Mouse (Mus musculus): ENCODE results near the gene Ankrd33b. TPM values are rescaled to one million over a fixed set of nuclear protein-coding genes. Genes with fewer than 3 reads are reported as not detected.

Gene Ankrd33b
- polyA plus RNA-seq, 1 experiment = 3.7 TPM

GRCm38 (mm10) chr15:31343602-31344001 lies 23.9 kb downstream of the Ankrd33b start:
- no peak for DNase-seq (ENCODE audit: low read depth in 1 of 2, low spot score in 2 of 2)
- peaks cover 3% of the 10 kb centered on the region; the same call in 1 of the 2 replicates for H3K4me1 ChIP-seq (ENCODE audit: control insufficient read depth, insufficient read depth, insufficient read length)
- 77% methylated on average over 6 of the region's 6 CpGs for WGBS
- no peak overlapping the region for H3K4me3 ChIP-seq (ENCODE audit: extremely low read depth, insufficient read depth, insufficient read length)
- H3K27me3 ChIP-seq (ENCODE audit: control insufficient read depth, insufficient read depth, low read length) = no peaks in the 10 kb centered on the region
- H3K27ac ChIP-seq (ENCODE audit: insufficient read depth, low read length) = no peak overlapping the region
- H3K36me3 ChIP-seq (ENCODE audit: control insufficient read depth, insufficient read depth, low read length) = no peaks in the 10 kb centered on the region
- TF ChIP-seq CTCF (IDR thresholded peaks at IDR 0.05; ENCODE audit: extremely low read depth, insufficient read depth, insufficient read length, insufficient replicate concordance) (no peak), POLR2A (IDR thresholded peaks at IDR 0.05; ENCODE audit: low read depth, low read length) (no peak)

- DNase-seq (ENCODE audit: low read depth in 1 of 2, low spot score in 2 of 2) = no peak
- Histone ChIP-seq H3K36me3 (ENCODE audit: control insufficient read depth, insufficient read depth, low read length) (no peaks in the 10 kb centered on the region), H3K27ac (ENCODE audit: insufficient read depth, low read length) (no peak overlapping the region), H3K4me3 (ENCODE audit: extremely low read depth, insufficient read depth, insufficient read length) (no peak overlapping the region), H3K27me3 (ENCODE audit: control insufficient read depth, insufficient read depth, low read length) (no peaks in the 10 kb centered on the region), H3K4me1 (ENCODE audit: control insufficient read depth, insufficient read depth, insufficient read length) (peaks cover 8% of the 10 kb centered on the region; the same call in 1 of the 2 replicates)
- TF ChIP-seq POLR2A (IDR thresholded peaks at IDR 0.05; ENCODE audit: low read depth, low read length) (no peak), CTCF (IDR thresholded peaks at IDR 0.05; ENCODE audit: extremely low read depth, insufficient read depth, insufficient read length, insufficient replicate concordance) (no peak)
- 75% methylated on average over 8 of the region's 8 CpGs for WGBS
Observed at GRCm38 (mm10) chr15:31342496-31342901, 25.0 kb downstream of the Ankrd33b start.

GRCm38 (mm10) chr15:31342001-31342400 lies 25.5 kb downstream of the Ankrd33b start:
- Histone ChIP-seq H3K36me3 (ENCODE audit: control insufficient read depth, insufficient read depth, low read length) (no peaks in the 10 kb centered on the region), H3K4me3 (ENCODE audit: extremely low read depth, insufficient read depth, insufficient read length) (no peak overlapping the region), H3K27me3 (ENCODE audit: control insufficient read depth, insufficient read depth, low read length) (no peaks in the 10 kb centered on the region), H3K27ac (ENCODE audit: insufficient read depth, low read length) (no peak overlapping the region), H3K4me1 (ENCODE audit: control insufficient read depth, insufficient read depth, insufficient read length) (peaks cover 9% of the 10 kb centered on the region; the same call in 1 of the 2 replicates)
- 68% methylated on average over 1 of the region's 1 CpGs for WGBS
- no peak for DNase-seq (ENCODE audit: low read depth in 1 of 2, low spot score in 2 of 2)
- TF ChIP-seq CTCF (IDR thresholded peaks at IDR 0.05; ENCODE audit: extremely low read depth, insufficient read depth, insufficient read length, insufficient replicate concordance) = no peak
- TF ChIP-seq POLR2A (IDR thresholded peaks at IDR 0.05; ENCODE audit: low read depth, low read length) = no peak

- Histone ChIP-seq H3K27me3 (ENCODE audit: control insufficient read depth, insufficient read depth, low read length) (no peaks in the 10 kb centered on the region), H3K27ac (ENCODE audit: insufficient read depth, low read length) (no peak overlapping the region), H3K36me3 (ENCODE audit: control insufficient read depth, insufficient read depth, low read length) (no peaks in the 10 kb centered on the region), H3K4me1 (ENCODE audit: control insufficient read depth, insufficient read depth, insufficient read length) (peaks cover 9% of the 10 kb centered on the region; the same call in 1 of the 2 replicates), H3K4me3 (ENCODE audit: extremely low read depth, insufficient read depth, insufficient read length) (no peak overlapping the region)
- WGBS = 63% methylated on average over 10 of the region's 10 CpGs
- TF ChIP-seq POLR2A (IDR thresholded peaks at IDR 0.05; ENCODE audit: low read depth, low read length) (no peak), CTCF (IDR thresholded peaks at IDR 0.05; ENCODE audit: extremely low read depth, insufficient read depth, insufficient read length, insufficient replicate concordance) (no peak)
- DNase-seq (ENCODE audit: low read depth in 1 of 2, low spot score in 2 of 2) = peak in 1 of 2 experiments; percentile 37
Observed at GRCm38 (mm10) chr15:31338656-31339291, 28.8 kb downstream of the Ankrd33b start.

GRCm38 (mm10) chr15:31337983-31338382 lies 29.5 kb downstream of the Ankrd33b start:
- Histone ChIP-seq H3K36me3 (ENCODE audit: control insufficient read depth, insufficient read depth, low read length) (no peaks in the 10 kb centered on the region), H3K27ac (ENCODE audit: insufficient read depth, low read length) (no peak overlapping the region), H3K4me1 (ENCODE audit: control insufficient read depth, insufficient read depth, insufficient read length) (peaks cover 11% of the 10 kb centered on the region; the same call in 1 of the 2 replicates), H3K4me3 (ENCODE audit: extremely low read depth, insufficient read depth, insufficient read length) (no peak overlapping the region), H3K27me3 (ENCODE audit: control insufficient read depth, insufficient read depth, low read length) (no peaks in the 10 kb centered on the region)
- TF ChIP-seq CTCF (IDR thresholded peaks at IDR 0.05; ENCODE audit: extremely low read depth, insufficient read depth, insufficient read length, insufficient replicate concordance) (no peak), POLR2A (IDR thresholded peaks at IDR 0.05; ENCODE audit: low read depth, low read length) (no peak)
- no peak for DNase-seq (ENCODE audit: low read depth in 1 of 2, low spot score in 2 of 2)
- 89% methylated on average over 6 of the region's 6 CpGs for WGBS

- 68% methylated on average over 14 of the region's 14 CpGs for WGBS
Observed at GRCm38 (mm10) chr15:31337192-31337741, 30.3 kb downstream of the Ankrd33b start.

GRCm38 (mm10) chr15:31336685-31337084 lies 30.8 kb downstream of the Ankrd33b start:
- WGBS = 14% methylated on average over 4 of the region's 4 CpGs
- TF ChIP-seq POLR2A (IDR thresholded peaks at IDR 0.05; ENCODE audit: low read depth, low read length) = no peak
- Histone ChIP-seq H3K4me1 (ENCODE audit: control insufficient read depth, insufficient read depth, insufficient read length) (peaks cover 20% of the 10 kb centered on the region; the same call in 1 of the 2 replicates), H3K27ac (ENCODE audit: insufficient read depth, low read length) (peak overlapping the region; percentile 10; the same call in 1 of the 2 replicates), H3K27me3 (ENCODE audit: control insufficient read depth, insufficient read depth, low read length) (no peaks in the 10 kb centered on the region), H3K36me3 (ENCODE audit: control insufficient read depth, insufficient read depth, low read length) (no peaks in the 10 kb centered on the region), H3K4me3 (ENCODE audit: extremely low read depth, insufficient read depth, insufficient read length) (no peak overlapping the region)
- DNase-seq (ENCODE audit: low read depth in 1 of 2, low spot score in 2 of 2) = peak; percentile 51 to 60

More at GRCm38 (mm10) chr15:31337192-31337741, 30.3 kb downstream of the Ankrd33b start:
- Histone ChIP-seq H3K4me3 (ENCODE audit: extremely low read depth, insufficient read depth, insufficient read length) (no peak overlapping the region), H3K27ac (ENCODE audit: insufficient read depth, low read length) (no peak overlapping the region), H3K4me1 (ENCODE audit: control insufficient read depth, insufficient read depth, insufficient read length) (peaks cover 17% of the 10 kb centered on the region; the same call in 1 of the 2 replicates), H3K36me3 (ENCODE audit: control insufficient read depth, insufficient read depth, low read length) (no peaks in the 10 kb centered on the region), H3K27me3 (ENCODE audit: control insufficient read depth, insufficient read depth, low read length) (no peaks in the 10 kb centered on the region)
- TF ChIP-seq CTCF (IDR thresholded peaks at IDR 0.05; ENCODE audit: extremely low read depth, insufficient read depth, insufficient read length, insufficient replicate concordance) (no peak), POLR2A (IDR thresholded peaks at IDR 0.05; ENCODE audit: low read depth, low read length) (no peak)
- no peak for DNase-seq (ENCODE audit: low read depth in 1 of 2, low spot score in 2 of 2)
